Mouse (Mus musculus) midbrain, embryonic 12.5 days (tissue): Measurements from ENCODE around the gene Srp54c. TPM values are rescaled to one million over a fixed set of nuclear protein-coding genes. Genes with fewer than 3 reads are reported as not detected.

ENCODE experiments used
- polyA plus RNA-seq: library from polyadenylated mRNA; unstranded; fragments of >200 nt; fragmentation: Nextera tagmentation; extraction: Ambion mirVana; gene quantifications from 2 replicates; pipeline ENCODE4 v1.2.1, GENCODE M21; 2016

Srp54c gene
- polyA plus RNA-seq, 1 experiment from 2014 or later = 69.2 TPM

Other genes with a start within 250 kb of the Srp54c start
- gene Gm20403, start 243.6 kb upstream of the Srp54c start, polyA plus RNA-seq = 1.0 TPM in 1 of 2 replicates, not detected in the other
- 35.4 and 40.3 TPM in 2 replicates for gene Baz1a, start 215.8 kb upstream of the Srp54c start, polyA plus RNA-seq
- gene 2700097O09Rik, start 150.1 kb upstream of the Srp54c start, polyA plus RNA-seq = 36.3 and 38.7 TPM in 2 replicates
- gene Srp54a, start 149.9 kb upstream of the Srp54c start, polyA plus RNA-seq = 152 and 155 TPM in 2 replicates
- gene Fam177a, start 105.7 kb upstream of the Srp54c start, polyA plus RNA-seq = 18.1 and 18.9 TPM in 2 replicates
- gene Srp54b, start 75.1 kb upstream of the Srp54c start, polyA plus RNA-seq = 54.6 and 61.7 TPM in 2 replicates
- 1.4 TPM in 1 of 2 replicates, not detected in the other for gene 1700047I17Rik2, start 30.6 kb upstream of the Srp54c start, polyA plus RNA-seq
- gene 1110008L16Rik, start 69.4 kb downstream of the Srp54c start, polyA plus RNA-seq = 13.6 and 14.1 TPM in 2 replicates
- gene Ppp2r3c, start 72.8 kb downstream of the Srp54c start, polyA plus RNA-seq = 28.2 and 29.0 TPM in 2 replicates
- 426 and 434 TPM in 2 replicates for gene Psma6, start 154.1 kb downstream of the Srp54c start, polyA plus RNA-seq